ENCODE assay signal across 26 mouse cellular contexts in genomic region chr11:17870690-17871089, GRCm38 (mm10).
A peak's percentile ranks its signal among the peaks of the same experiment; 100 is the strongest.
DNase-seq lines count a peak whose midpoint lies in the region; ATAC-seq and TF ChIP-seq lines count a peak whose summit lies in the region.
"Had no signal": no experiment of that assay in that cellular context is flagged by ENCODE, and none has a peak within 500 bp of the region (broad histone marks: within the 10 kb centered on the region; RNA-seq: fewer than 3 reads in every experiment).

No protein-coding gene starts in this region.

- H3K4me3 ChIP-seq in hindbrain, embryonic 14.5 days (replicated peaks; ENCODE audit: low read length): no peak overlapping the region
- no peak overlapping the region for H3K4me3 ChIP-seq in hindbrain, embryonic 10.5 days
- no peak overlapping the region for H3K4me3 ChIP-seq in left cerebral cortex, adult 2 months
- H3K4me3 ChIP-seq: embryonic facial prominence, embryonic 13.5 days; embryonic facial prominence, embryonic 15.5 days; erythroblast, embryonic 14.5 days; forebrain, embryonic 10.5 days; forebrain, embryonic 12.5 days had no signal

- no peak overlapping the region for H3K27ac ChIP-seq in hindbrain, embryonic 14.5 days
- H3K27ac ChIP-seq in hindbrain, embryonic 10.5 days: no peak overlapping the region
- H3K27ac ChIP-seq in left cerebral cortex, adult 2 months: no peak overlapping the region
- H3K27ac ChIP-seq: embryonic facial prominence, embryonic 13.5 days; embryonic facial prominence, embryonic 15.5 days; forebrain, embryonic 10.5 days; forebrain, embryonic 12.5 days had no signal

- intact Hi-C loops in left cerebral cortex, adult 2 months (cut with DNase I): no loop called here

- peak; percentile 15 for DNase-seq in hindbrain, embryonic 14.5 days (ENCODE audit: low spot score)
- DNase-seq in hindbrain, embryonic 10.5 days (ENCODE audit: low spot score): no peak
- peak; percentile 51 for DNase-seq in brain, adult 2 months (ENCODE audit: low read depth, low spot score)
- peak; percentile 17 for DNase-seq in telencephalon, adult 2 months (ENCODE audit: low read depth, low spot score)
- DNase-seq in left cerebral cortex, adult 2 months (ENCODE audit: extremely low spot score in 1 of 2, low spot score in 2 of 2): no peak
- DNase-seq: adrenal gland, adult 8-10 months; adrenal gland, postnatal 14 days; adrenal gland, postnatal 36 days; cerebellum, adult 11 months; cerebellum, adult 18-20 months; cerebellum, adult 8-10 months; cerebellum, adult 9-11 months; cerebellum, postnatal 14 days; cerebellum, postnatal 36 days; embryo, embryonic 11 days had no signal

- no peaks in the 10 kb centered on the region for H3K9me3 ChIP-seq in hindbrain, embryonic 14.5 days (ENCODE audit: control insufficient read depth, low read length)
- no peaks in the 10 kb centered on the region for H3K9me3 ChIP-seq in hindbrain, embryonic 10.5 days
- H3K9me3 ChIP-seq: embryonic facial prominence, embryonic 13.5 days; embryonic facial prominence, embryonic 15.5 days; forebrain, embryonic 10.5 days; forebrain, embryonic 12.5 days; G1E had no signal

- no peaks in the 10 kb centered on the region for H3K27me3 ChIP-seq in hindbrain, embryonic 14.5 days (ENCODE audit: control insufficient read depth, insufficient read depth, low read length)
- H3K27me3 ChIP-seq in hindbrain, embryonic 10.5 days (ENCODE audit: insufficient read depth, poor library complexity, severe bottlenecking): no peaks in the 10 kb centered on the region
- H3K27me3 ChIP-seq: CH12.LX; embryonic facial prominence, embryonic 13.5 days; embryonic facial prominence, embryonic 15.5 days; forebrain, embryonic 12.5 days had no signal

- H3K9ac ChIP-seq in hindbrain, embryonic 14.5 days: no peak overlapping the region
- H3K9ac ChIP-seq: embryonic facial prominence, embryonic 13.5 days; embryonic facial prominence, embryonic 15.5 days; forebrain, embryonic 12.5 days had no signal

- H3K4me2 ChIP-seq in hindbrain, embryonic 14.5 days (replicated peaks): no peak overlapping the region
- H3K4me2 ChIP-seq: embryonic facial prominence, embryonic 13.5 days; embryonic facial prominence, embryonic 15.5 days; forebrain, embryonic 12.5 days had no signal

- ATAC-seq in hindbrain, embryonic 14.5 days (ENCODE audit: low FRiP score): no peak
- ATAC-seq: activated CD4-positive, CD25-positive, alpha-beta regulatory T cell, adult 4 months; forebrain, embryonic 14.5 days; forebrain, embryonic 16.5 days; Patski had no signal

- H3K4me1 ChIP-seq in hindbrain, embryonic 14.5 days (replicated peaks; ENCODE audit: control insufficient read depth, insufficient read depth, low read length): no peaks in the 10 kb centered on the region
- H3K4me1 ChIP-seq in hindbrain, embryonic 10.5 days (replicated peaks): no peaks in the 10 kb centered on the region
- H3K4me1 ChIP-seq: embryonic facial prominence, embryonic 13.5 days; embryonic facial prominence, embryonic 15.5 days; forebrain, embryonic 10.5 days; forebrain, embryonic 12.5 days had no signal

- no peak for TF ChIP-seq CTCF in left cerebral cortex, adult 2 months (IDR thresholded peaks at IDR 0.05)

- H3K36me3 ChIP-seq in hindbrain, embryonic 14.5 days (replicated peaks; ENCODE audit: control insufficient read depth, insufficient read depth): no peaks in the 10 kb centered on the region
- no peaks in the 10 kb centered on the region for H3K36me3 ChIP-seq in hindbrain, embryonic 10.5 days
- H3K36me3 ChIP-seq: embryonic facial prominence, embryonic 13.5 days; embryonic facial prominence, embryonic 15.5 days; forebrain, embryonic 10.5 days; forebrain, embryonic 12.5 days; G1E had no signal

- 90% methylated on average over 2 of the region's 2 CpGs for WGBS in hindbrain, embryonic 14.5 days
- 85% methylated on average over 2 of the region's 2 CpGs for whole genome bisulfite sequencing in hindbrain, embryonic 10.5 days

Comparison
In these comparisons a context has a peak if more than half of its experiments do, and no peak if none do; other contexts are left out.
1. DNase-seq: peak in hindbrain, embryonic 14.5 days (single experiment), brain, adult 2 months (single experiment) and telencephalon, adult 2 months (single experiment); none in hindbrain, embryonic 10.5 days (single experiment) and left cerebral cortex, adult 2 months (0 of 2).